Mouse (Mus musculus) adrenal gland, postnatal 4 days (tissue): ENCODE measurements around the gene Ccl3. TPM values are rescaled to one million over a fixed set of nuclear protein-coding genes. Genes with fewer than 3 reads are reported as not detected.

Source experiments
- DNase-seq, 2 experiments: peaks; one replicate each; pipeline ENCODE4 v3.0.0; 2021 to 2022; ENCODE audit warnings: low spot score in 2 of 2, mixed read lengths in 2 of 2
- total RNA-seq, 2 experiments: library from RNA; stranded (reverse); gene quantifications; 2 replicates each; pipeline ENCODE4 v1.2.3; 2021

Ccl3 gene
- total RNA-seq, 2 experiments from 2014 or later = 0.56 TPM; not detected in 1

DNA sequence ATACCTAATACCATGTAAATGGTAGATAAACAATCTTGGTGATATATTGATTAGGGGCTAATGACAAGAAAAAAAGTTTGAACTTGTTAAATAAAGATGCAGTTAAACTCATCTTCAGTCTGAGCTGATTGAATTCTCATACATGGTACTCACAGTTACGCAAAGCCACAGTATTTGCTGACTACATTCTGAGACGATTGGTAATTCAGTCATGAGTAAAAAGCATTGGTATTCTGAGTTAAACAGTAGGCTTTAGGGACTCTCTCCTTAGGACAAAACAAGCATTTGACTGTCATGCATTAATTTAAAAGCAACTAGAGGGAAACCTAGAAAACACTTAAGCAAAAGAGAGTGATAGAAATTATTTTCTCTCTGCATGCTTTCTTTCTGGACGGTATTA is 25.6 kb downstream of the Ccl3 start:
- DNase-seq = no peak

DNA sequence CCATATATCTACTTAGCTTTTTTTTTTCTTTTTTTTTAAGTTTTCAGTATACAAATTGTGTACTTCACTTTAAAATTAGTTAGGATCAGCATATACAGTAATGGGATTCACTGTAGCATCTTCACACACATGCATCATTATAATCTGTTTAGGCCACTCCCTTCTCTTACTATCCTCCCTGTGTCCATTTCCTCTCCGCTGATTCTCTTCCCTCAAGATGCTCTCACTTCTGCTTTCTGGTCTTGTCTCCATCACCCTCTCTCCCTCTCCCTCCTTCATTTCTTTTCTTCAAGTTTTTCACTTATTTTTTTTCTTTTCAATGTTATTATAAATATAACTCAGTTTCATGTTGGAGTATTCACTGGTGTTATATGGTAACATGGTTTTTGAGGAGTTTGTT is 30.1 kb downstream of the Ccl3 start:
- no peak for DNase-seq

DNA sequence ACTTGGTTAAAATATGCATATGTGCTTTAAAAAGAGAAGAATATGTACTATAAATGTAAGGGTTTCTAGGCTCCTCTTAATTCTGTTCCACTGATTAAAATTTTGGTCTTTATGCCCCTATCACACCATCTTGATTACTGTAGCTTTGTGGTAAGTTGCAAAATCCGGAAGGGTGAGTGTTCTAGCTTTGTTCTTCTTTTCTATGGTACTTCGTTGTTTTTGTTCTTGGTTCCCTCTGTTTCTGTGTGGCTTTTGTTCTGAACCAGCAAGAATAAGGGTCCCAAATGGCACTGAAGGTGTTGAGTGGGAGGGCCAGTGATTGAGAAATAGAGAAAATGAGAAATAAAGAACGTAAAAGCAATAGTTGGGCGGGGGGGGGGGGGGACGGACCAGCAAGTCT is 30.9 kb downstream of the Ccl3 start:
- no peak for DNase-seq

DNA sequence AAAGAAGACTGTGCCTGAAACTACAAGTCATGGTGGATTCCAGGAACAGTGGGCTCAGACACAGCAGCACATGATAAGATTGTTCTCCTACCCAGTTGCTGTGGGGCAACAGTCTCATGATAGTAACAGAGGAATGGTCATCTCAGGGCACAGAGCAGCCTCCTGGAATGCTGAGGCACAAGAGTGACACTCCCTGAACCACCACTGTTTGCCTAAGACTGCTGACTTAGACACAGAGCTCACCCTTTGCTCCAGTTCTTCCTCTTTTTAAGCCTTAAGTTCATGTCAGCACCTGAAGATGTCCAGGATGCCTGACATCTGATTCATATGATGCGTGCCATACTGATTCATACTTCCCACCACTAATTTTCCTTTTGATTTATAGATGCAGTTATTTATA is 32.6 kb downstream of the Ccl3 start:
- DNase-seq = no peak

DNA sequence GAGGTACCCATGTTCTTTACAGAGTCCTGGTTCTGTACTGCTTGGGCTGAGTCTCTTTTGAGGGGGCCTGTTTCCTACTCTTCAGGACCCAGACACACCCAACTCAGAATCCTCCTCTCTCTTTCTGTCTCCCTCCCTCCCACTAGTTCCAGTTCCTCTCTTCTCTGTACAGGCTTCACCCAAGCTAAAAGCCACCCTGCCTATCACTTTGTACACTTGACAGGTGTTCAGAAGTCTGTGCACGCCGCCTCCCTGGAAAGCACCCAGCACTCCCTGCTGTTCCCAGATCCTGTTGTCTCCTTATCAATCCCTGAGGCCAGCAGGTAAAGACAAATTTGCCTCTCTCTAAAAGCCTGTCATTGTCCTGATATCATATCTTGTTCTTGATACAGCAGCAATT is 38.3 kb downstream of the Ccl3 start:
- no peak for DNase-seq

DNA sequence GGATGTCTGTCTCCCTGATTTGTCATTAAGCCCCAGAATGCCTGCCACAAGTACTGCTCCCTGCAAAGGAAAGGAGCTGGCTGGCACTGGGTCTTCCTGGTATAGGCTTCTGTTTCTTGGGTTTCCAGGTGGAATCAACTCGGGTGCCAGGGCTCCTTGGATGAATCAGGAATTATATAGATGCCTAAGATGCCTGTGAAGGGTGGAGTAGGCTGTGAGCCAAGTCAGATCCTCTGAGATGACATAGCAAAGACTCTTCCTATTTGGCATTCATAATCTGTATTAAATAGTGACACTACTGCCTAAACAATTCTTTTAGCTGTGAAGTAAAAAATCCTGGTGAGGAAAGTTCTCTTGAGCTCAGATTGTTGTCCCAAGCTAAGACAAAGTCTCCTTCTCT is 42.8 kb downstream of the Ccl3 start:
- no peak for DNase-seq

DNA sequence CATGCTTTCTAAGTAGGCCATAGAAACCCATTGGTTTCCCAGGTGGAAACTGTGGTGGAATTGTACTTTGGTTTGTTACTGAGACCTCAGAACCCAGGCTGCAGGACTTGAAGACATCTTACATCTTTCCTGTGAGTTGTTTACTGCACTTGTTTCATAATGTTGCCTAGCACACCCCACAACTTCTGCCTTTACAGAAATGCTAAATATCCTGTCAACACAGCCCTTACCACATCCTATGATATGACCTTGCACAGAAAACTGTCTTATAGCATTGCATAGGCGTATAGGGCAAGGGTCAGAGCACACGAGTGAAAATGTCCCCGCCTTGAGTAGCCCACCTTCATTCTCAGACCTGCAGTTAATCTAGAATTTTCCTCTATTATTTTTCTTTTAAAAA is 43.6 kb downstream of the Ccl3 start:
- no peak for DNase-seq

DNA sequence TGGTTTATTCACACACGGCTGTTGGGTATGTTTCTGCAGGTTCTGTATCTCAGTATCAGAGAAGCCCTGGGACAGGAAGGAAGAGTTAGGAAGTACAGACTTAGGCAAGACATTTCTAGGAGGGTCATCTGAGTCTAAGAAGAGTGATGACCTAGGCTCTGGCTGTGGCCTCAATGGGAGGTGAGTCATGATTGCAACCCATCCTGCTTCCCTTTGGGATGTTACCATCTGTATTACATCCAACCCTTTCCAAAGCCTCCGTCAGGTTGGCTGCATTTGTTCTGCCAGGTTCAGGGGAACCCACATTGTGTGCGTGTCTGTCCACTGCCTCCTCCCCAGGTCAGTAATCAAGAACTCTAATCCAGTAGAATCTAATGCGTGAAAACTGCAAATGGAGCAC is 44.5 kb downstream of the Ccl3 start:
- no peak for DNase-seq

DNA sequence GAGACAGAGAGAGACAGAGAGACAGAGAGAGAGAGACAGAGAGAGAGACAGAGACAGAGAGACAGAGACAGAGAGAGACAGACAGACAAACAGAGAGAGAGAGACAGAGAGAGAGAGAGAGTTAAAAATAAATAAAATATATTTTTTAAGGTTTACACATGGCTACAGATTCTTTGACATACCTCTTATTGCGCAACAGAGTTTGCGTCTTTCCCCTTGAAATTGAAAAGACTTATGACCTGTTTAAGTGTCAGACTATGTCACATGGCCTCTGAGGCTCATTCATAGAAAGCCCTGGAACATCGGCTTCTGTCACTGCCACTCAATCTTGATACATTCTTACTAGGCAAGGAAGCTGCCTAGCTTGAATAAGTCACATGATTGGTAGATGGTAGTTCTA is 45.8 kb downstream of the Ccl3 start:
- no peak for DNase-seq

DNA sequence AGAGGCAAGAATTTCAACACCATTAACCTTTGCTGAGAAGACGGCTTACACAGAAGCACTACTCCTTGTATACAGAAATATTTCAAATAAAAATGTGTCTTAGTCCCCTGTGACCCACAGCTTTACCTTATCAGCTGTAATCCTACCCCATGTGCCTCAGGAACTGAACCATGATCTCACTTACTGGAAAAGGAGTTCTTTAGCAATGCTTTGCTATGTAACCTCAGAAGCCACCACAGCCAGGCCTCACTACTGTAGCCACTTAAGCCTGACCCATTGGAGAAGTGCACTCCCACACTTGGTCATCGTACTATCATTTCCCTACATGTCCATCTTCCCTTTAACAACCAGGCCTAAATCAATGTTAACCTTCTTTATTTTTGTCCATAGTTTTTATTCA is 48.6 kb downstream of the Ccl3 start:
- DNase-seq = no peak

DNA sequence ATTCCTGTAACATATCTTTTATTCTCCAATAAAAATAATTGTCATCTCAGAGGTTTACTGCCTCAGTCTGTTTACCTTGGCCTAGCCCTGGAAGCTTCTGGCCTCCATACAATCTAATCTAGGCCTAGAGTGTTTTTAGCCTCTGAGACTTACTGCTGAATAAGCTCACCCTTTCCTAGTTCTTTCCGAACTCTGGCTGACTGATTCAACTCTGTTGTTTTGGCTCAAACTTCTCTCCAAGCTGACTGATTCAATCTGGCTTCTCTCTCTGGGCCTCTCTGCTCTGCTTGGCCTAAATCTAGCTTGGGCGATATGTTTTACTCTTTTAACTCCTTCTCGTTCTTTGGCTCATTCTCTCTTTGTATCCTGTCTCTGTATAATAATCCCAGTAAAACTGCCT is 50.2 kb downstream of the Ccl3 start:
- no peak for DNase-seq

DNA sequence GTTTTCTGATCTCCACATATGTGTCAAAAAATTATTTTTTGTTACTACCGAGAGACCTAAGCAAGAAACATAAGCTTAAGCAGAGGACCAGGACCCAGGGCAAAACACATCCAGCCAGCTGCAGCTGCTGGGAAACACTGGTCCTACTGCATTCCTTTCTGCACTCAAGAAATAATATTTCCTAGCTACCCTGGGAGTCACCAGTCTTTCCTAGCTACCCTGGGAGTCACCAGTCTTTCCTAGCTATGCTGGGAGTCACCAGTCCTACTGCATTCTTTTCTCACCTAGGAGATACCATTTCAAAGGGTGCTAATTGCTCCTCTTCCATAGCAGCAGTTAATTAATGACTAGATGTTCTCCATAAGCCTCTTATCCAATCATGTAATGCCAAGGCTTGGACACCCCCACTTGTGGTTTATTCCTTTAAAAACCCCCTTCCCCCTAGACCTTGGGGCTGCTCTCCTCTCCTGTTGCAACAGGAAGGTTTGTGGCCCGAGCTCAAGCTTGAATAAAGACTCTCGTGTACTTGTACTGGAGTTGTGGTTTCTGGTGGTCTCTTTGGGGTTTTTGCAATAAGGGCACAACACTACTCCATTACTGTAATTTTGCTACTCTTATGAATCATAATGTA is 50.8 kb downstream of the Ccl3 start:
- no peak for DNase-seq

Other genes starting within 250 kb of the Ccl3 start
- gene Rasl10b, start 240.2 kb downstream of the Ccl3 start, total RNA-seq = 10 to 100 TPM; 10.8 to 11.4 TPM
- gene Gas2l2, start 219.9 kb downstream of the Ccl3 start, total RNA-seq = under 1 TPM in 1 of 2 experiments, not detected in 1; 0.11 TPM
- under 1 TPM; 0.48 to 0.56 TPM for gene 1700020L24Rik, start 211.7 kb downstream of the Ccl3 start, total RNA-seq
- 10 to 100 TPM; 17.5 to 18.8 TPM for gene Mmp28, start 186.3 kb downstream of the Ccl3 start, total RNA-seq
- gene Taf15, start 176.3 kb downstream of the Ccl3 start, total RNA-seq = 10 to 100 TPM; 75.9 to 78.3 TPM
- not detected for gene Heatr9, start 127.2 kb downstream of the Ccl3 start, total RNA-seq
- 1 to 10 TPM; 1.1 to 1.3 TPM for gene Ccl5, start 118.8 kb downstream of the Ccl3 start, total RNA-seq
- gene Ccl9, start 70.7 kb downstream of the Ccl3 start, total RNA-seq = 1 to 10 TPM; 5.0 to 8.5 TPM
- 1 to 10 TPM; 7.0 to 9.3 TPM for gene Ccl6, start 56.3 kb downstream of the Ccl3 start, total RNA-seq
- gene Rpl9-ps1, start 3.7 kb downstream of the Ccl3 start, total RNA-seq = not detected
- under 1 TPM in 1 of 2 experiments, not detected in 1; 0.51 TPM for gene Ccl4, start 13.2 kb upstream of the Ccl3 start, total RNA-seq
- under 1 TPM in 1 of 2 experiments, not detected in 1; 0.87 TPM for gene Wfdc17, start 54.6 kb upstream of the Ccl3 start, total RNA-seq
- gene Wfdc18, start 59.7 kb upstream of the Ccl3 start, total RNA-seq = not detected
- gene Wfdc21, start 97.6 kb upstream of the Ccl3 start, total RNA-seq = 1 to 10 TPM in 1 of 2 experiments, not detected in 1; 3.1 TPM
- gene Heatr6, start 104.3 kb upstream of the Ccl3 start, total RNA-seq = 10 to 100 TPM; 18.2 to 20.7 TPM
- 10 to 100 TPM in 1 of 2 experiments, 1 to 10 TPM in 1; 2.2 to 22.2 TPM for gene Hnf1b, start 200.7 kb upstream of the Ccl3 start, total RNA-seq